In the genomic region with DNA sequence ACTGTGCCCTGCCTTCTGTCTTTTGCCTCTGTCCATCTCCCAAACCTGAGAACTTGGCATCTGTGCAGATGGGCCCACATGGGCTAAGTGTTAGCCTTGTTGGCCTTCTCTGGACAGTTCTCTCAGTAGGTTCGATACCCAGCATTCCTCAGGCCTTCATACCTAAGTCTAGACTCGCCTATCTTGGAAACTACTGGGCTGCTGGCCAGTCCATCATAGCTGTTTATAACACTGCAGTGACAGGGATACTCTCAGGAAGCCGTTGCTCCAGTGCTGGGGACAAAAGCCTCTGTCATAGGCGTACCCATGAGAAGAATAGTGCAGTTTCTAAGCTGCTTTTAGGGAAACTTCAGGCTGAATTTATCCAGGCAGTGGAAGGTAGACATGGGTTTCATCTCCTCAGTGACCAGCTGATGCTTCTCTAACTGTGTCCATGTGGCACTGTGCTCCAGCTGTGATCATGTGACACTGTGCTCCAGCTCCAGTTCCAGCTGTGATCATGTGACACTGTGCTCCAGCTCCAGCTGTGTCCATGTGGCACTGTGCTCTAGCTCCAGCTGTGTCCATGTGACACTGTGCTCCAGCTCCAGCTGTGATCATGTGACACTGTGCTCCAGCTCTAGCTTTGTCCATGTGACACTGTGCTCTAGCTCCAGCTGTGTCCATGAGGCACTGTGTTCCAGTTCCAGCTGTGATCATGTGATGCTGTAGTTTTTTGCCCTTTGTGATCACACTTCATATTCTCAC, we compare ENCODE assay signal across 13 mouse cellular contexts.
A peak's percentile ranks its signal among the peaks of the same experiment; 100 is the strongest.
DNase-seq lines count a peak whose midpoint lies in the region; ATAC-seq and TF ChIP-seq lines count a peak whose summit lies in the region.
"Had no signal": no experiment of that assay in that cellular context is flagged by ENCODE, and none has a peak within 500 bp of the region (broad histone marks: within the 10 kb centered on the region; RNA-seq: fewer than 3 reads in every experiment).

No protein-coding gene starts in this region.

- H3K4me1 ChIP-seq in megakaryocyte, embryonic 14.5 days: peaks cover 8% of the 10 kb centered on the region; the same call in 1 of the 2 replicates
- peaks cover 83% of the 10 kb centered on the region for H3K4me1 ChIP-seq in heart, embryonic 16.5 days (ENCODE audit: control insufficient read depth, insufficient read depth, low read length)
- peaks cover 61% of the 10 kb centered on the region for H3K4me1 ChIP-seq in stomach, embryonic 16.5 days (ENCODE audit: control insufficient read depth, insufficient read depth, low read length)

- H3K4me3 ChIP-seq in gastrocnemius, adult 2 months: no peak overlapping the region
- H3K4me3 ChIP-seq in megakaryocyte, embryonic 14.5 days (replicated peaks): peak overlapping the region; percentile 69
- no peak overlapping the region for H3K4me3 ChIP-seq in heart, embryonic 16.5 days (ENCODE audit: low read length)
- no peak overlapping the region for H3K4me3 ChIP-seq in stomach, embryonic 16.5 days (replicated peaks; ENCODE audit: low read length)
- H3K4me3 ChIP-seq: layer of hippocampus, adult 2 months; midbrain, embryonic 15.5 days had no signal

- H3K9me3 ChIP-seq in megakaryocyte, embryonic 14.5 days: no peaks in the 10 kb centered on the region
- H3K9me3 ChIP-seq in heart, embryonic 16.5 days (replicated peaks; ENCODE audit: control insufficient read depth, low read length): no peaks in the 10 kb centered on the region
- H3K9me3 ChIP-seq in stomach, embryonic 16.5 days (replicated peaks; ENCODE audit: control insufficient read depth, low read length): no peaks in the 10 kb centered on the region
- H3K9me3 ChIP-seq: midbrain, embryonic 15.5 days had no signal

- ATAC-seq in megakaryocyte, adult 5-6 weeks (ENCODE audit: poor library complexity, severe bottlenecking): no peak
- peak; percentile 47; the same call in 1 of the 2 replicates for ATAC-seq in heart, embryonic 16.5 days (replicated peaks; ENCODE audit: extremely low read depth, insufficient read depth, low FRiP score)
- ATAC-seq in stomach, embryonic 16.5 days (ENCODE audit: insufficient read depth, low FRiP score): no peak
- no peak for ATAC-seq in megakaryocyte progenitor cell, adult 5-6 weeks (replicated peaks; ENCODE audit: poor library complexity)
- ATAC-seq: midbrain, embryonic 15.5 days had no signal

- WGBS in heart, embryonic 16.5 days: 25% methylated on average over 4 of the region's 4 CpGs
- WGBS in stomach, embryonic 16.5 days: 56% methylated on average over 4 of the region's 4 CpGs

- TF ChIP-seq CTCF in gastrocnemius, adult 2 months (IDR thresholded peaks at IDR 0.05): no peak

- H3K4me2 ChIP-seq in heart, embryonic 16.5 days (ENCODE audit: low read depth, low read length): no peak overlapping the region
- no peak overlapping the region for H3K4me2 ChIP-seq in stomach, embryonic 16.5 days (ENCODE audit: low read depth, low read length)
- H3K4me2 ChIP-seq: midbrain, embryonic 15.5 days had no signal

- peak overlapping the region; percentile 90 for H3K27ac ChIP-seq in gastrocnemius, adult 2 months
- peak overlapping the region; percentile 76 for H3K27ac ChIP-seq in heart, embryonic 16.5 days (ENCODE audit: low read length)
- 0 out of 2 replicates have a peak overlapping the region, but pooled peaks have one; percentile 12 for H3K27ac ChIP-seq in stomach, embryonic 16.5 days (ENCODE audit: low read length)
- H3K27ac ChIP-seq: midbrain, embryonic 15.5 days had no signal

- H3K36me3 ChIP-seq in megakaryocyte, embryonic 14.5 days (replicated peaks; ENCODE audit: low read length): no peaks in the 10 kb centered on the region
- no peaks in the 10 kb centered on the region for H3K36me3 ChIP-seq in heart, embryonic 16.5 days (ENCODE audit: control insufficient read depth, insufficient read depth)
- H3K36me3 ChIP-seq in stomach, embryonic 16.5 days (ENCODE audit: control insufficient read depth, insufficient read depth, low read length): no peaks in the 10 kb centered on the region
- H3K36me3 ChIP-seq: midbrain, embryonic 15.5 days had no signal

- H3K27me3 ChIP-seq in megakaryocyte, embryonic 14.5 days (replicated peaks): peaks cover 10% of the 10 kb centered on the region
- no peaks in the 10 kb centered on the region for H3K27me3 ChIP-seq in heart, embryonic 16.5 days (ENCODE audit: control insufficient read depth, insufficient read depth, low read length)
- H3K27me3 ChIP-seq in stomach, embryonic 16.5 days (ENCODE audit: control insufficient read depth, insufficient read depth, low read length): no peaks in the 10 kb centered on the region
- H3K27me3 ChIP-seq: midbrain, embryonic 15.5 days had no signal

- intact Hi-C loops in gastrocnemius, adult 2 months (cut with DNase I): loop anchor here (5.0 to 10.0 kb wide), 4 partner anchors 295 to 770 kb away; no protein-coding TSS in a partner anchor

- H3K9ac ChIP-seq in heart, embryonic 16.5 days (ENCODE audit: low read length): no peak overlapping the region
- no peak overlapping the region for H3K9ac ChIP-seq in stomach, embryonic 16.5 days (ENCODE audit: low read length)
- H3K9ac ChIP-seq: midbrain, embryonic 15.5 days had no signal

- DNase-seq in gastrocnemius, adult 2 months: peak; percentile 65
- DNase-seq in gastrocnemius, adult 8-10 months (ENCODE audit: low spot score in 2 of 2): no peak
- no peak for DNase-seq in layer of hippocampus, adult 18-20 months (ENCODE audit: low spot score in 2 of 2)
- DNase-seq: cerebellum, postnatal 25 days; liver; thymus, postnatal 14 days had no signal

Comparison
In these comparisons a context has a peak if more than half of its experiments do, and no peak if none do; other contexts are left out.
1. H3K27ac ChIP-seq: peak in every context shown above with its lines; median percentile 90 in gastrocnemius, adult 2 months; 76 in heart, embryonic 16.5 days; 12 in stomach, embryonic 16.5 days.